Mouse (Mus musculus) heart, postnatal 36 days (tissue): ENCODE data around the gene Bcas1. TPM values are rescaled to one million over a fixed set of nuclear protein-coding genes. Genes with fewer than 3 reads are reported as not detected.

Experiments
- DNase-seq, 2 experiments: peaks; one replicate each; pipeline ENCODE4 v3.0.0; 2021 to 2022
- intact Hi-C: fragments of 180-260 bp; cut with DNase I; formaldehyde crosslinking; loops from one replicate; pipeline ENCODE4 v1.15.1; 2025
- total RNA-seq, 2 experiments: library from RNA; stranded (reverse); gene quantifications; 2 replicates each; pipeline ENCODE4 v1.2.3; 2021

Gene Bcas1
- total RNA-seq, 2 experiments from 2014 or later, result not detected

DNA sequence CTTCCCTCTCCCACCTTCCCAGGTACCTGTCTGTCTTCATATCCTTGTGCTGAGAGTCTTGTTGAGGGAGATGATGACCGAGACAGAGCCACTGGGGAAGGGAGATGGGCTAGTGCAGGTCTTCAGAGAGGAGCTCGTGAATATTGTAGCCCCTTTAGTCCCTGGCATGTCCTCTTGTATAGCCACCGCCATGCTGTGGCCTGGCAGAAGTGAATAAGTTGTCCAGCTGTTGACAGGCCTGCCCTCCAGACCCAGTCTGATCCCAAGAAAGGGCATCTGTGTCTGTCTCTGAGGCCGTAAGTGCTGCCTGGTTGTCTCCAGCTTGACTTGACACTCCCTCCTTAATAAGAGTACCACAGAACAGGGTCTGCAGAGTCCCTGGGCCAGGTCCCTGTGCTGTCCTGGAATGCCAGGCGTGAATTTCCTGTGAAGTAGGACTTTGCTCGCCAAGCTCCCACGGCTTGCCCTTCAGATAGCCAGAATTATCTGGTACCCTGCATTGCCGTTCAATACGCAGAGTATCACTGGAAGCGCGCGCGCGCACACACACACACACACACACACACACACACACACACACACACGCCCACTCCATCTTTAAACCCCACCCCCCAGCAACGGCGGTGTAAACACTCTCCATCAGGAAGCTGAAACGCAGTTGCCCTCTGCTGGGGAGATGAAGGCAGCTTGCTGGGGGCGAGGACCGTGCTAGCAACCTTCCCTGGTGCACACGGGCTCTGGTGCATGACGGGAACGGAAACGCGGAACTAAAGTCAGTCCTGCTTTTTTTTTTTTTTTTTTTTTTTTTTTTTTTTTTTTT lies 108.7 kb downstream of the Bcas1 start:
- intact Hi-C loops, result loop anchor here (1.0 to 5.0 kb wide), 4 partner anchors 50 to 203 kb away; no protein-coding TSS in a partner anchor
- peak; percentile 80 to 82 for DNase-seq

GRCm38 (mm10) chr2:170316774-170317173 lies 110.9 kb downstream of the Bcas1 start:
- no peak for DNase-seq
- intact Hi-C loops, result loop anchor here (5.0 kb wide), 1 partner anchor 184 kb away; no protein-coding TSS in a partner anchor

- intact Hi-C loops, result loop anchor here (5.0 kb wide), 1 partner anchor 184 kb away; no protein-coding TSS in a partner anchor
- no peak for DNase-seq
Measured at GRCm38 (mm10) chr2:170316344-170316743, 111.3 kb downstream of the Bcas1 start.

DNA sequence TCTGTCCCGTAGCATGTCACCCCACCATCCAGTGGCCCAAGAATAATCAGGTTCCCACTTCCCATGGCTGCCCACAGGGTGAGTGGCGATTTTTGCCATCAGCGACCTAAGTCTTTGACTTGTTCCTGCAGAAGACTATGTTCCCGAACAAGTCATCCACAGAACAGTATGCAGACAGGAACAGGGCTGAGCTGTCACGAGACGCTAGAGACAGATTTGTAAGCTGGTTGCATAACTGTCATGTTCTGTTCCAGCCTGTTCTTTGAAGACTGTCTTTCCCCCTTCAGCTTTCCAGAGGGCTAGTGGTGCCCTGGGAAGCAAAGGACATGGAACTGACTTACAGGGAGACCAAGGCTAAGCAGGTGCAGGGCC lies 116.7 kb downstream of the Bcas1 start:
- no peak for DNase-seq
- intact Hi-C loops, result no loop called here

GRCm38 (mm10) chr2:170310310-170310987 lies 117.2 kb downstream of the Bcas1 start:
- no peak for DNase-seq
- intact Hi-C loops, result no loop called here

DNA sequence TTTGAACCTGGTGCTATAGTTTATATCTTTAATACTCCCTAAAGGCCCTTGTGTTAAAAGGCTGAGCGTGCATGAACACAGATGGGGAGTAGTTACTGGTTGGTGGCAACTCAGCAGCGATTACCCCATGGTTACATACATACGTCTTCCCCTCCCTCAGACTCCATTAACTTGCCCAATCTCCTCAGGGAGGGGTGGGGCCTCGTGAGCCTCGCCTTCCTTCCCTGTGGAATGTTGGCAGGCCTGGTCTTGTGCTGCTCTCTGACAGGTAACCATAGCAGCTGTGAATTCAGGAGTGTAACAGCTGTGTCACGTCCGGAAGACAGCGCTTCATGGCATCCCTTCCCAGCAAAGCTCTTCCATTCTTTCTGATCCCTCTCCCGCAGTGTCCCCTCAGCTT lies 118.7 kb downstream of the Bcas1 start:
- intact Hi-C loops, result no loop called here
- DNase-seq, result no peak

GRCm38 (mm10) chr2:170308033-170308820 lies 119.4 kb downstream of the Bcas1 start:
- intact Hi-C loops, result no loop called here
- no peak for DNase-seq

DNA sequence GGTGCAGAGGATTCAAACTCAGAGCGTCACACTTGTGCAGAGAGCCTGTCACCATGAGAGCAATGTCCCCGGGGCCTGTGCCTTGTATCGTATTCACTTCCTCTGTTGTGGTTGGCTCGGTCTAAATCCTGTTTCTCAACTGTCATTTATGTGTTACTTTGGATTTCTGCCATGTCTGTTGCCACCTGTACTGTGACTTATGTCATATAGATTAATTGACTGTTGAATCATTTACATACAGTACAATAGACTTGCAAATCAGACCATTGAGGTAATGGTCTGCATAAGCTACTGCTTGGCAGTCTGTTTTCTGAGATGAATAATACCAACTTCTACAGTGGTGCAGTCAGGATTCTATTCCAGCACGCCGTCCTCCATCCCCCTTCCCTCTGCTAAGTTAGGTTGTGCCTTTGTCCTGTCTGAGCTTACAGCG lies 120.0 kb downstream of the Bcas1 start:
- no peak for DNase-seq
- intact Hi-C loops, result no loop called here

DNA sequence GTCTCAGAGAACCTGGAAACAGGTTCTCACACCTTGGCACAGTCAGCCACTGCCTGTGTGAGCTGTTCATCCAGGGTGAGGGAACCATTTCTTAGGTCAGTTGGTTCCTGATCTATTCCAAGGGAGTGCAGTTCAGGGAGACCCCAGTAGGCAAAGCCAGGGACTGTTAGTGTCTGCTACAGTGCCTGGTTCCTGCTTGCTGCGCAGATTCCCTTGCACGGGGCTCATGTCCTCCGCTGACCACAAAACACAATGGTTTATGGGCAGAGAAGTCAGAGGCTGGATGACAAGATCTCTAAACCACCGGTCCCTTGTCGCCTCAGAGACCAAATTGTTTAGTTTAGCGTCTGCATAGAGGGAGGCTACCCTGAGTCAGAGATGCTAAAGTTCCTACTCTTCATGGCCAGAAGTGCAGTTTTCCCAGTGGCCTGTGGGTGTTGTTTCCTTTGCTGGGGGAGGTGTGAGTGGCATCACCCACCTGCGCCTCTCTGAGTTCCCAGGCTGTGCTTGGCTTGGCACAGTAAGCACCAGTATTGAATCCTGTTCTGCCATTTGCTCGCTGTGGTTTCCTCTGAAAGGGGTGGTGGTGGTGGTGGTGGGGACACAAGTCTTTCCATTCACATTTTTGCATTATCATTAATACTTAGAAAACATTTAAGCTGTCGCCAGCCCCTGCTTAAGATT lies 120.9 kb downstream of the Bcas1 start:
- intact Hi-C loops, result no loop called here
- no peak for DNase-seq

GRCm38 (mm10) chr2:170304766-170305165 lies 122.9 kb downstream of the Bcas1 start:
- DNase-seq, result no peak
- intact Hi-C loops, result no loop called here

- intact Hi-C loops, result no loop called here
- DNase-seq, result no peak
Measured at GRCm38 (mm10) chr2:170303595-170303994, 124.0 kb downstream of the Bcas1 start.

GRCm38 (mm10) chr2:170302825-170303224 lies 124.8 kb downstream of the Bcas1 start:
- intact Hi-C loops, result no loop called here
- DNase-seq, result no peak

Other genes starting within 250 kb of the Bcas1 start
- 10 to 100 TPM; 11.1 to 12.4 TPM for gene Pfdn4, start 68.6 kb upstream of the Bcas1 start, total RNA-seq
- not detected for gene Cyp24a1, start 69.3 kb upstream of the Bcas1 start, total RNA-seq
- gene 4930470P17Rik, start 174.2 kb upstream of the Bcas1 start, total RNA-seq, result not detected